Mouse (Mus musculus) midbrain, embryonic 11.5 days (tissue): Measurements from ENCODE around the gene Traf7. TPM values are rescaled to one million over a fixed set of nuclear protein-coding genes. Genes with fewer than 3 reads are reported as not detected.

Source experiments
- ATAC-seq: fragments of 200-750 bp; cut with Nextera tagmentation; 2 replicates; pipeline ENCODE4 v1.8.0; 2017; ENCODE audit warnings: moderate TSS enrichment, moderate library complexity; ENCODE audit not compliant: low FRiP score
- DNase-seq: peaks from one replicate; pipeline ENCODE4 v3.0.0; 2015; ENCODE audit warnings: low spot score; ENCODE audit errors: missing footprints
- H3K27ac ChIP-seq: fragments of 300-500 bp; sonication (generic); 2 replicates; pipeline ENCODE4 v1.5.1; 2014; ENCODE audit warnings: low read depth, low read length
- H3K27me3 ChIP-seq: fragments of 300-500 bp; sonication (generic); 2 replicates; pipeline ENCODE4 v1.6.1; 2014; ENCODE audit warnings: mild to moderate bottlenecking, low read length, moderate library complexity, mixed read lengths; ENCODE audit not compliant: control insufficient read depth, insufficient read depth
- H3K36me3 ChIP-seq: fragments of 300-500 bp; sonication (generic); 2 replicates; pipeline ENCODE4 v1.6.1; 2014; ENCODE audit warnings: mild to moderate bottlenecking, low read length, moderate library complexity, mixed read lengths; ENCODE audit not compliant: control insufficient read depth, insufficient read depth
- H3K4me1 ChIP-seq: fragments of 300-500 bp; sonication (generic); 2 replicates; pipeline ENCODE4 v1.6.1; 2014; ENCODE audit warnings: low read length; ENCODE audit not compliant: control insufficient read depth, insufficient read depth
- H3K4me2 ChIP-seq: fragments of 300-500 bp; sonication (generic); 2 replicates; pipeline ENCODE4 v1.6.1; 2014; ENCODE audit warnings: mild to moderate bottlenecking, moderate library complexity
- H3K4me3 ChIP-seq: fragments of 300-500 bp; sonication (generic); 2 replicates; pipeline ENCODE4 v1.5.1; 2014; ENCODE audit warnings: low read depth, low read length
- H3K9ac ChIP-seq: fragments of 300-500 bp; sonication (generic); 2 replicates; pipeline ENCODE4 v1.6.1; 2014; ENCODE audit warnings: low read length
- H3K9me3 ChIP-seq: fragments of 300-500 bp; sonication (generic); 2 replicates; pipeline ENCODE4 v1.6.1; 2016; ENCODE audit warnings: low read length; ENCODE audit not compliant: control insufficient read depth
- WGBS: fragments of 180-500 bp; shearing (Covaris S2); extraction: QIAGEN DNeasy Blood & Tissue Kit; methylation state at CpG from one replicate; pipeline ENCODE4 v1.1.7; 2014; 5-methylcytosine and 5-hydroxymethylcytosine counted together
- polyA plus RNA-seq: library from polyadenylated mRNA; unstranded; fragments of >200 nt; fragmentation: Nextera tagmentation; extraction: Ambion mirVana; gene quantifications from 2 replicates; pipeline ENCODE4 v1.2.1, GENCODE M21; 2014

The Traf7 gene
- polyA plus RNA-seq, 1 experiment from 2014 or later = 80.8 TPM

DNA sequence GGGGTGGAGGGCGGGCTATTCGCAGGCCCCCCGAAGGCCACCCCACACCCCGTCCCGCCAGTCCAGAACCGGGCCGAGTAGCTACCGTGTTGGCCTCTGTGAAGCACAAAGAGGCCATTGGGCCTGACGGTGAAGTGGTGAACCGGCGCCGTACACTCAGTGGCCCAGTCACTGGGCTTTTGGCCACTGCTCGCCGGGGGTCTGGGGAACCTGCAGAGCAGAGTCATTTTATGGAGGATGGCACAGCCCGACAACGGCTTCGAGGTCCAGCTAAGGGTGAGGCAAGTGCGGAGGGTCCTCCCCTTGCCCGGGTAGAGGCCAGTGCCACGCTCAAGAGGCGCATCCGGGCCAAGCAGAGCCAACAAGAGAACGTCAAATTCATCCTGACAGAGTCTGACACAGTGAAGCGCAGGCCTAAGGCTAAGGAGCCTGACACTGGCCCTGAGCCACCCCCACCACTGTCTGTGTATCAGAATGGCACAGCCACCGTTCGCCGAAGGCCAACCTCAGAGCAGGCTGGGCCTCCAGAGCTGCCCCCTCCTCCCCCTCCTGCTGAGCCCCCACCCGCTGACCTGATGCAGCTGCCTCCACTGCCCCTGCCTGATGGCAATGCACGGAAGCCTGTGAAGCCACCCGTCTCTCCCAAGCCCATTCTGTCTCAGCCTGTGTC is 22.3 kb downstream of the Traf7 start:
- Histone ChIP-seq H3K27me3 (no peaks in the 10 kb centered on the region), H3K4me2 (no peak overlapping the region), H3K4me3 (no peak overlapping the region), H3K9me3 (no peaks in the 10 kb centered on the region), H3K9ac (no peak overlapping the region), H3K4me1 (no peaks in the 10 kb centered on the region), H3K36me3 (peaks cover 10% of the 10 kb centered on the region), H3K27ac (no peak overlapping the region)
- DNase-seq (no peak), ATAC-seq (no peak)
- WGBS = 89% methylated on average over 30 of the region's 30 CpGs

DNA sequence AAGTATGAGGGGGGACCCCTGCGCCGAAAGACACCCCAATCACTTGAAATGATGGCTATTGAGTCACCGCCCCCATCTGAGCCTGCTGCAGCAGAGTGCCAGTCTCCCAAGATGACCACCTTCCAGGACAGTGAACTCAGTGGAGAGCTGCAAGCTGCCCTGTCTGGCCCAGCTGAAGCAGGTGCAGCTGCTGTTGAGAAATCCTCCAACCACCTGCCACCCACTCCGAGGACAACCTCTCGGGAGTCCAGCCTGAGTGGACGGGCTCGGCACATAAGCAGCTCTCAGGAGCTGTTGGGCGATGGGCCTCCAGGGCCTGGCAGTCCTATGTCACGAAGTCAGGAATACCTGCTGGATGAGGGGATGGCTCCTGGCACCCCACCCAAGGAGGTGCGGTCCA is 23.7 kb downstream of the Traf7 start:
- no peaks in the 10 kb centered on the region for H3K4me1 ChIP-seq
- no peak overlapping the region for H3K4me2 ChIP-seq
- H3K9ac ChIP-seq = no peak overlapping the region
- DNase-seq = no peak
- no peak overlapping the region for H3K27ac ChIP-seq
- WGBS = 96% methylated on average over 10 of the region's 10 CpGs
- no peaks in the 10 kb centered on the region for H3K27me3 ChIP-seq
- H3K36me3 ChIP-seq = peaks cover 3% of the 10 kb centered on the region
- no peaks in the 10 kb centered on the region for H3K9me3 ChIP-seq
- ATAC-seq = no peak
- no peak overlapping the region for H3K4me3 ChIP-seq

DNA sequence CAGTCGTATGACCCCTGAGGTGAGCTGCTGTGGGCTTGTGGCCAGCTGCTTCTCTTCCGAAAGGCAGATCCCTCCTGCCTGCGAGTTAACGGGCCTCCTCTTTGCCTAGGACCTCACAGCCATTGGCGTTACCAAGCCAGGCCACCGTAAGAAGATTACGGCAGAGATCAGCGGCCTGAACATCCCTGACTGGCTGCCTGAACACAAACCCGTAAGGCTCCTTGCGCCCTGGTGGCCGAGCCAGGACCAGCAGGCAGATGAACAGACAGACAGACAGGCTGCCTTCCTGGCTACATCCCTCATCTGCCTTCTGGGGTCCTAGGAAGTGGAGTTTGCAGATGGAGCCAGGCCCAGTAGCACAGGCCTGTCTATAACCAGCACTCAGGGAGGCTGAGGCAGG is 25.5 kb downstream of the Traf7 start:
- H3K4me1 ChIP-seq = no peaks in the 10 kb centered on the region
- no peaks in the 10 kb centered on the region for H3K9me3 ChIP-seq
- no peak overlapping the region for H3K9ac ChIP-seq
- ATAC-seq (no peak), DNase-seq (no peak)
- no peaks in the 10 kb centered on the region for H3K27me3 ChIP-seq
- 30% methylated on average over 11 of the region's 11 CpGs for WGBS
- no peak overlapping the region for H3K27ac ChIP-seq
- H3K4me2 ChIP-seq = no peak overlapping the region
- H3K36me3 ChIP-seq = peaks cover 3% of the 10 kb centered on the region
- no peak overlapping the region for H3K4me3 ChIP-seq

DNA sequence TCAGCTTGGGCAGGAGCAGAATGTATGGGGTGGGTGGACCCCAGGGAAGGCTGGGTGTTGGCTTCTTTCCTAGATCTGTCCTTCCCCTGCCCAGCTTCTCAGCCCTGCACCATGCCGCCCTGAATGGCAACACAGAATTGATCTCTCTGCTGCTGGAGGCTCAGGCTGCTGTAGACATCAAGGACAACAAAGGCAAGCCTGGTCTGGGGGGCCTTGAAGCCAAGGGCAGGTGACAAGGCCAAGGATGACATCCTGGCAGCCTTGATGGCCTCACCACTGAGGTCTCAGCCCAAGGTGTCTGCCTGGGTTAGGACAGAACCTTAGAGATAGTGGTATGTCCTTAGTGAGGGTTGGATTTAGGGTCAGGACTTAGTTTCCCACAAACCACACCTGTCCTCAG is 31.7 kb downstream of the Traf7 start:
- Histone ChIP-seq H3K4me1 (no peaks in the 10 kb centered on the region), H3K27me3 (no peaks in the 10 kb centered on the region), H3K9ac (no peak overlapping the region), H3K4me2 (no peak overlapping the region), H3K27ac (no peak overlapping the region), H3K36me3 (peaks cover 3% of the 10 kb centered on the region; the same call in 1 of the 2 replicates), H3K4me3 (no peak overlapping the region), H3K9me3 (no peaks in the 10 kb centered on the region)
- no peak for DNase-seq
- no peak for ATAC-seq
- WGBS = 56% methylated on average over 1 of the region's 1 CpGs

DNA sequence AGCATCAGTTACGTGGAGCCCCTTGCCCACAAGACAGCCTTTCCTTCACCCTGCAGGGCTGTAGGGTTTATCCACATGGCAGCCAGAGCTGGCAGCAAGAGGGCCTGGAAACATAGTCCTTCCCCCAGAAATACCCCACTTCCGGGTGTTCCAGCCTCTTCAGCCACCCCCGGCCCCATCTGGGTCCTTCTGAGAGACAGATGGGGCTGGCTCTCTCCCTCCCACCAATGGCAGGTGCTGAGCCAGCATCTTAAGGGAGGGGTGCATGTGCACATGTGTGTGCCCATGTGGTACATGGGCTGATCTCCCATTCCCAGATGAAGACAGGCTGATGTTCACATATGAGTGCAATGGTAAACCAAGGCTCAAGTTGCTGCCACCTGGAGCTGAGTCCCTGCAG is 32.3 kb downstream of the Traf7 start:
- peaks cover 3% of the 10 kb centered on the region; the same call in 1 of the 2 replicates for H3K36me3 ChIP-seq
- no peaks in the 10 kb centered on the region for H3K27me3 ChIP-seq
- peaks cover under 1% of the 10 kb centered on the region; the same call in 1 of the 2 replicates for H3K4me1 ChIP-seq
- H3K27ac ChIP-seq = no peak overlapping the region
- no peak for ATAC-seq
- 88% methylated on average over 3 of the region's 3 CpGs for WGBS
- no peak overlapping the region for H3K4me3 ChIP-seq
- H3K9ac ChIP-seq = no peak overlapping the region
- H3K4me2 ChIP-seq = no peak overlapping the region
- DNase-seq = no peak
- no peaks in the 10 kb centered on the region for H3K9me3 ChIP-seq

DNA sequence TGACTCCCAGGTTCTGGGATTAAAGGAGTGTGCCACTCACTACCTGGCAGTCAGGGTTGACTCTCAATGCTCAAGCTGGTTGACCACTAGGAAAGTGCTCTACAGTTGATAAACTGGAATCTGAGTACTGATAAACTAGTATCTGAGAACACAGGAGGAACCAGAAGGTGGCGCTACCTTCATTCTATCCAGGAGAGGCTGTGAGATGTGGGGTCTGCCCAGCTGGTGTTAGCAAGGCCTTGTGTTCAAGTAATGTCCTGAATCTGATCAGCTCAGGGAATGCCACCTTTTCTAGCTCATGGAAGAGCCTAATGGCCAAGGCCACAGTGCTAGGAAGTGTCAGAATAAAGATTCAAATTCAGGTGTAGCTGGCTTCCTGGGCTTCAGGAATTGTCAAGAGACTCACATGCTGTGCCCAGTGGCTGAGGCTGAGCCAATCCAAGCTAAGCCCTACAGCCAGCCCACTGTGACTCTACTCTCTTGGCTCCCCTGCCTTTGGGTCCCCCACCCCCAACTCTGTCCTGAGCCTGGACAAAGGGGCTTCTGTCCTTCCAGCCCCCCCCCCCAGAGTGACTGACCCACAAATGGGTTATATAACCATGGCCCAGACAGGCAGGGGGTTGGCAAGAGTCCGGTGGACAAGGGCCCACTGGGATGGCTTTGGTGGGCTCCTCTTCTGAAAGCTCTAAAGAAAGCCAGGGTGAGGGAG is 33.0 kb downstream of the Traf7 start:
- H3K4me3 ChIP-seq = no peak overlapping the region
- H3K27ac ChIP-seq = no peak overlapping the region
- ATAC-seq = no peak

DNA sequence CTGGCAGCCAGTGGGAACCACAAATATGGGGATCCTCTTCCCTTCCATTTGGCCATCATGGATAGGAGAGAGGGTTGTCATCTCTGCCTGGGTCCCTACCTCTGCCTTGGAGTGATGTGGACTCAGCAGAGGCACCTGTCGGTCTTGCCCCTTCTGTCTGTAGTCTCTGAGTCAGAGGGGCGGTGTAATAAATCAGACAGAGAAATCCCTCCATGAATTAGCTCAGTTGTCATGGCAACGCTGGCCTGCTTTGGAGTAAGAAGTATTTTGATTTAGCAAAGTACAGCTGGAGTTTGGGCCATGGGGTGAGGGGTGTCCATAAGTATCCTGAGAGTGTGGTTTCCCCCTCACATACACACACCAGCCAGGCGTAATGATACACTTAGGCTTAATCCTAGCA is 37.3 kb downstream of the Traf7 start:
- H3K4me1 ChIP-seq = peaks cover 18% of the 10 kb centered on the region
- H3K27me3 ChIP-seq = peaks cover 3% of the 10 kb centered on the region; the same call in 1 of the 2 replicates
- no peak overlapping the region for H3K4me2 ChIP-seq
- H3K9ac ChIP-seq = no peak overlapping the region
- no peaks in the 10 kb centered on the region for H3K9me3 ChIP-seq
- no peaks in the 10 kb centered on the region for H3K36me3 ChIP-seq
- WGBS = 73% methylated on average over 4 of the region's 4 CpGs
- DNase-seq (no peak), ATAC-seq (no peak)
- no peak overlapping the region for H3K27ac ChIP-seq
- no peak overlapping the region for H3K4me3 ChIP-seq

More for the DNA sequence above, 33.0 kb downstream of the Traf7 start:
- Histone ChIP-seq H3K36me3 (peaks cover 3% of the 10 kb centered on the region; the same call in 1 of the 2 replicates), H3K4me2 (no peak overlapping the region), H3K9me3 (no peaks in the 10 kb centered on the region), H3K4me1 (peaks cover 6% of the 10 kb centered on the region), H3K27me3 (no peaks in the 10 kb centered on the region), H3K9ac (no peak overlapping the region)
- DNase-seq = no peak
- 48% methylated on average over 2 of the region's 2 CpGs for WGBS

DNA sequence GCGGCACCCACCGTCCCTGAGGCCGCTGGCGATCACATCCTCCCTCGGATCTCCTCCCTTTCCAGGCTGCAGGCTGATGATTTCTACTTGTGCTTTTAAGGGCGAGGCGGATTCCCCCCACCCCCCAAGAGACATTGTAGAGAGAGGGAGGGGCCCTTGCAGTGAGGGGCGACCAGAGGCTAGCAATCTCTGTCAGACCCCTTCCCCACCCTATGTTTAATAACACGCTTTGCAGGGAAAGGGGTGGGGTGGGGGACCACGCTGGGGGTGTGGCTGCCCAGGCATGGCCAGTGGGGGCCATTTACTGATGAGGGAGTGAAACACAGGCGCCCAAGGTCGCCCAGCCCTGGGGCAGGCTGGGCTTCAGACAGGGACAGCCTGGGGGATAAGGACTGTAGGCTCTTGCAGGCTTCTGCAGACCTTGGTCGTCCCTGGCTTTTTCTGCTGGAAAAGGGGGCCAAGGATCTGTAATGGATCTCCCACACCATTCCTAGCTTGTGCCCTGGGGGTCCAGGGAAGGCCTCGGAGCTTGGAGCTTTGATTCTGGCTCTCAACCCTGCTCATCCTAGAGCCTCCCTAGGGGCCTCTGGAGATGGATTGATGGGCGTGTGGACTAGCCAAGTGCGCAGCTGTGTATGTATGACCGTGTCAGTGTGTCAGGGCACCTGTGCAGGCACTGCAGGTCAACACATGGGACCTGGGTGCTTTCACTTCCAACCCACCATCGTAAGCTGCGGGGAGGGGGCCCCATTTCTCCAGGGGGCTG is 38.3 kb downstream of the Traf7 start:
- Histone ChIP-seq H3K9me3 (no peaks in the 10 kb centered on the region), H3K4me3 (peak overlapping the region; percentile 71), H3K4me1 (peaks cover 18% of the 10 kb centered on the region), H3K36me3 (no peaks in the 10 kb centered on the region), H3K4me2 (peak overlapping the region; percentile 87), H3K9ac (peak overlapping the region; percentile 90), H3K27ac (peak overlapping the region; percentile 80), H3K27me3 (peaks cover 3% of the 10 kb centered on the region; the same call in 1 of the 2 replicates)
- DNase-seq = no peak
- WGBS = 18% methylated on average over 19 of the region's 19 CpGs
- ATAC-seq = peak; percentile 52
